Mouse (Mus musculus) liver, adult 2 months (tissue): ENCODE measurements around the gene Miox. TPM values are rescaled to one million over a fixed set of nuclear protein-coding genes. Genes with fewer than 3 reads are reported as not detected.

Experiments
- DNase-seq: peaks from one replicate; pipeline ENCODE4 v3.0.0-alpha.2; 2011; ENCODE audit warnings: low read depth, low spot score; ENCODE audit errors: extremely low read depth
- H3K27ac ChIP-seq: fragments of 200-500 bp; replicated peaks from 2 replicates; pipeline ENCODE4 v1.5.1; 2012; ENCODE audit warnings: low read depth, mild to moderate bottlenecking, control low read depth, inconsistent platforms, low read length; ENCODE audit not compliant: insufficient read depth
- H3K27me3 ChIP-seq: fragments of 200-500 bp; 2 replicates; pipeline ENCODE4 v1.6.1; 2012; ENCODE audit warnings: mild to moderate bottlenecking, moderate library complexity, low read length, inconsistent platforms; ENCODE audit not compliant: control insufficient read depth, insufficient read depth
- H3K36me3 ChIP-seq: fragments of 200-500 bp; 2 replicates; pipeline ENCODE4 v1.6.1; 2012; ENCODE audit warnings: low read length, inconsistent platforms; ENCODE audit not compliant: control insufficient read depth, insufficient read depth
- H3K4me1 ChIP-seq: fragments of 200-500 bp; 2 replicates; pipeline ENCODE4 v1.6.1; 2011; ENCODE audit warnings: low read length; ENCODE audit not compliant: control insufficient read depth, insufficient read depth
- H3K4me3 ChIP-seq: fragments of 200-500 bp; 2 replicates; pipeline ENCODE4 v1.5.1; 2011; ENCODE audit warnings: low read depth, mild to moderate bottlenecking, control low read depth, low read length, moderate library complexity; ENCODE audit not compliant: insufficient read depth
- H3K79me2 ChIP-seq: fragments of 200-500 bp; 2 replicates; pipeline ENCODE4 v1.6.1; 2012; ENCODE audit warnings: inconsistent platforms, mild to moderate bottlenecking, low read length, moderate library complexity; ENCODE audit not compliant: control insufficient read depth, insufficient read depth
- H3K9ac ChIP-seq: fragments of 200-500 bp; 2 replicates; pipeline ENCODE4 v1.6.1; 2012; ENCODE audit warnings: low read depth, mild to moderate bottlenecking, control low read depth, inconsistent platforms, low read length
- CTCF ChIP-seq: fragments of 200-500 bp; IDR thresholded peaks from 2 replicates; pipeline ENCODE4 v1.5.1; 2011; ENCODE audit warnings: low read depth, low read length, control low read depth
- POLR2A ChIP-seq: fragments of 200-500 bp; IDR thresholded peaks from 2 replicates; pipeline ENCODE4 v1.6.1; 2011; ENCODE audit warnings: low read length, control low read depth; ENCODE audit not compliant: insufficient read depth; ENCODE audit errors: extremely low read depth
- WGBS: fragments of 180-500 bp; shearing (Covaris S2); methylation state at CpG from one replicate; pipeline ENCODE4 v1.1.7; 2018; 5-methylcytosine and 5-hydroxymethylcytosine counted together
- polyA plus RNA-seq: library from polyadenylated mRNA; depleted of rRNA; stranded (reverse); fragments of >200 nt; gene quantifications from 2 replicates; pipeline ENCODE4 v1.2.3, GENCODE M21; 2012
- total RNA-seq: library from RNA; depleted of rRNA; stranded (reverse); fragments of >200 nt; gene quantifications from 2 replicates; pipeline ENCODE4 v1.2.3, GENCODE M21; 2014

The Miox gene
- total and polyA plus RNA-seq, 2 experiments, result 0.28 to 0.32 TPM

GRCm38 (mm10) chr15:89297695-89298094 lies 36.5 kb upstream of the Miox start:
- 87% methylated on average over 2 of the region's 2 CpGs for WGBS
- Histone ChIP-seq H3K36me3 (peaks cover 21% of the 10 kb centered on the region), H3K79me2 (no peaks in the 10 kb centered on the region), H3K4me1 (no peaks in the 10 kb centered on the region), H3K27ac (no peak overlapping the region), H3K4me3 (no peak overlapping the region), H3K27me3 (no peaks in the 10 kb centered on the region), H3K9ac (no peak overlapping the region)
- DNase-seq, result no peak
- TF ChIP-seq POLR2A (no peak), CTCF (no peak)

GRCm38 (mm10) chr15:89300180-89300579 lies 34.0 kb upstream of the Miox start:
- no peak overlapping the region for H3K9ac ChIP-seq
- no peak for TF ChIP-seq POLR2A
- TF ChIP-seq CTCF, result no peak
- WGBS, result 91% methylated on average over 13 of the region's 13 CpGs
- no peaks in the 10 kb centered on the region for H3K79me2 ChIP-seq
- H3K4me3 ChIP-seq, result no peak overlapping the region
- H3K27me3 ChIP-seq, result no peaks in the 10 kb centered on the region
- no peaks in the 10 kb centered on the region for H3K4me1 ChIP-seq
- peaks cover 16% of the 10 kb centered on the region for H3K36me3 ChIP-seq
- no peak for DNase-seq
- H3K27ac ChIP-seq, result no peak overlapping the region

- TF ChIP-seq POLR2A (no peak), CTCF (no peak)
- Histone ChIP-seq H3K27ac (no peak overlapping the region), H3K9ac (no peak overlapping the region), H3K27me3 (no peaks in the 10 kb centered on the region), H3K36me3 (peaks cover 16% of the 10 kb centered on the region), H3K79me2 (no peaks in the 10 kb centered on the region), H3K4me1 (no peaks in the 10 kb centered on the region), H3K4me3 (no peak overlapping the region)
- DNase-seq, result no peak
- WGBS, result 96% methylated on average over 8 of the region's 8 CpGs
Measured at GRCm38 (mm10) chr15:89300600-89300999, 33.6 kb upstream of the Miox start.

- Histone ChIP-seq H3K27ac (no peak overlapping the region), H3K4me1 (no peaks in the 10 kb centered on the region; the same call in 1 of the 2 replicates), H3K9ac (no peak overlapping the region), H3K4me3 (no peak overlapping the region), H3K36me3 (peaks cover 9% of the 10 kb centered on the region), H3K79me2 (peaks cover 30% of the 10 kb centered on the region; the same call in 1 of the 2 replicates), H3K27me3 (no peaks in the 10 kb centered on the region)
- no peak for TF ChIP-seq CTCF
- no peak for DNase-seq
- 82% methylated on average over 1 of the region's 1 CpGs for WGBS
Measured at GRCm38 (mm10) chr15:89305966-89306365, 28.2 kb upstream of the Miox start.

DNA sequence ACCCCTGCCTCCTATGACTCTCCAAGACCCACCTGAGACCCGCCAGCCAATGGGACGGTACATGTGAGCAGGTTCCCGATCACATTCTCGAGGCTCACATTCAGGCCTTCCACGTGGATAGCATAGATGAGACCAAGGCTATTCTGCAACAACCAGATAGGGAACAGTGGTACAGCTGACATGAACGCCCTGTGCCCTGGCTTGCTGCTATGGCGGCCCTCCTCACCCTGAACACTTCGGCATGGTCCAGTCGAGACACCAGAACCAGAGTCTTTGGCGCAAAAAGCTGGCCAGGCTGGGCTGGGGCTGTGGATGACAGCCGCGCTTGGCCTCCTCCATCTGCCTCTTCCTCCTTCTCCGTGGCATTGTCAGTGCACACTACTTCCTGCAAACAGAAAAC lies 26.7 kb upstream of the Miox start:
- TF ChIP-seq CTCF (no peak), POLR2A (no peak)
- Histone ChIP-seq H3K9ac (no peak overlapping the region), H3K36me3 (no peaks in the 10 kb centered on the region; the same call in 1 of the 2 replicates), H3K4me1 (no peaks in the 10 kb centered on the region; the same call in 1 of the 2 replicates), H3K27me3 (no peaks in the 10 kb centered on the region), H3K4me3 (no peak overlapping the region), H3K27ac (no peak overlapping the region), H3K79me2 (peaks cover 40% of the 10 kb centered on the region)
- DNase-seq, result no peak
- 90% methylated on average over 13 of the region's 13 CpGs for WGBS

- H3K36me3 ChIP-seq, result no peaks in the 10 kb centered on the region; the same call in 1 of the 2 replicates
- DNase-seq, result no peak
- TF ChIP-seq CTCF (no peak), POLR2A (no peak)
- no peak overlapping the region for H3K4me3 ChIP-seq
- WGBS, result 89% methylated on average over 7 of the region's 7 CpGs
- peaks cover 51% of the 10 kb centered on the region for H3K79me2 ChIP-seq
- H3K4me1 ChIP-seq, result peaks cover 4% of the 10 kb centered on the region
- H3K27me3 ChIP-seq, result no peaks in the 10 kb centered on the region
- H3K27ac ChIP-seq, result no peak overlapping the region
- H3K9ac ChIP-seq, result no peak overlapping the region
Measured at GRCm38 (mm10) chr15:89308406-89309139, 25.6 kb upstream of the Miox start.
